Mouse (Mus musculus): ENCODE measurements around the gene Gfra4.
"Not testable (repeated sequence)": the region's sequence is repeated elsewhere in the genome, so short reads cannot be mapped to it uniquely, and the experiment has no call there.

The Gfra4 gene

DNA sequence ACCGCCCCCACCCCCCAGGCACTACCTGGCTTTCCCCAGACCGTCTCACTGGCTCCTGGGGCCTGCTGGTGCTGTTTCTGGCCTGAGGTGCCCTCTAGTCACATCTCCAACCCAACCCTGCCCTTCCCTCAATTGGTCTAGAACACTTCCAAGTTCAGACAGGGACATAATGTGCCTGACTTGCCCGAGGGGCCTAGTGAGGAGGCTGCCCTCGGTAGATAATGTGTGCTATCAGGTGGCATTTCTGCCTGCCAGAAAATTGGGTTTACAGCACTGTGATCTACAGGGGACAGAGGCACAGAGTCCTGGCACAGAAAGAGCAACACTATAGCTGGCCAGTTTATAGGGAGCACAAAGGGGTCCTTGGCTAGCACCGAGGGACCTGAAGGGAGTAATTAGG lies 9.2 kb upstream of the Gfra4 start:
- DNase-seq (ENCODE audit: low read depth, low spot score) = no peak

DNA sequence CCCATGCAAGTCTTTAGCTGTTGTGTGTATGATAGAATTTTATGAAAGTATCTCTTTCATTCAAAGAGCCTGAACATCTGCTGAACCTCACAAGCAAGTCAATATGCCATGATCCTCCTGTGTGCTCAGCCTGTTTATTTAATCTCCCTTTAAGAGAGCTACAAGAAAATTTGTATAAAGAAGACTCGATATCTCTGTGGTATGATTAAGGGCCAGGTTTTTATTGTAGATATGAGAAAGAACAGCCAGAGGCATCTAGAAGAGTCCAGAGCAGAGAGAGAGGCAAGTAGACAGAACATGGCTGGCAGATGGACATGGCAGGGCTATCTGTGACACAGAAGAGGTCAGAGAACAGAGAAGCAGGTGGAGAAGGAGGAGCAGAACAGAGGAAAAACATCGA lies 3.1 kb upstream of the Gfra4 start:
- DNase-seq (ENCODE audit: low read depth, low spot score) = no peak

DNA sequence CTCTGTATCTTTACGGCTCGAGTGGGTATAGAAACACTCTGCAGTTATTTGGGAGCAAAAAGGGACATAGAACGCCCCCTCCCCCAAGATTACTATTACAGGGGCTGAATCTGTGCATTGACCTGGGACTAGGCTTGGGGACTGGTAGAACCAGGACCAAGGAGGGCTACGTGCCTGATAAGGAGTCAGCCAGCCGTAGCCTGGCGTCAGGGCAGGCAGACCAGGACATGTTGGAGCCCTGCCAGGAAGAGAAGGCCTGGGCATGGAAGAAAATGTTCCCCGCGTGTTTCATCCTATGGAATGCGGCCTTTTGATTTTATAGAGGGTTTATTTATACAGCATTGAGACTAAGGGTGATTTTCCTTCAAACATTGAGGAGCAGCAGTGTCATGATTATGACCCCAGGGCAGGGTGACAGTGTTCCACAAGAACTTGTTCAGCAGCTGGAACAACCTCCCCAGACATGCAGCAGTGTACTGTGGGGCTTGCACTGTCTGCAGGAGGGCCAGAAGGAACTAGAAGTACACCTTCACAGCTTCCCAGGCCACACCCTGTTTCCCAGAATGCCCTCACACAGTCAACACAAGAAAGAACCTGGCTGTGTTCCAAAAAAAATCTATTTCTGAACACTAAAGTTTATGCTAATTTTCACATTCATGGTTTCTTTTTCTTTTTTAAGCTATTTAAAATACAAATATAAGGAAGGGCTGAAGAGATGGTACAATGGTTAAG lies 2.3 kb upstream of the Gfra4 start:
- DNase-seq (ENCODE audit: low read depth, low spot score) = no peak

DNA sequence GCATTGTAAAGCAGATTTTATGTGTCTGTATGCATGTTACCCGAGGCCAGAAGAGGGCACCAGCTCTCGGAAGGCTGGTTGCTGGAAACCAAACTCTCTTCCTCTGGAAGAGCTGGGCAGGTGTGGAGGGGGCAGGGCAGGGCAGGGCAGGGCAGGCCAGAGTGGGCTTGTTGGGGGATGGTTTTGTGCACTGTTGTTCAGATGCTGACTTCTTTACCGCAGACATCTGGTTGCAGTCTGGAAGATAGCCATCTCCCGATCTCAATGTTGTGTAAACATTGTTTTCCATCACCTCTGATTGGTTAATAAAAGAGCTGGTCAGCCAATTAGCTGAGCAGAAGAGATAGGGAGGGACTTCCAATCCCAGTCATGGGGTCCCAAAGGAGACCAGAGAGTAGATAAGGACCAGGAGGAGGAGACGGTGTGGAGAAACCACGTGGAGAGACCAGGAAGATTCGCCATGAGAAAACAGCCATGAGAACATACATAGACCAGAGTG lies 1.5 kb upstream of the Gfra4 start:
- DNase-seq (ENCODE audit: low read depth, low spot score) = no peak

DNA sequence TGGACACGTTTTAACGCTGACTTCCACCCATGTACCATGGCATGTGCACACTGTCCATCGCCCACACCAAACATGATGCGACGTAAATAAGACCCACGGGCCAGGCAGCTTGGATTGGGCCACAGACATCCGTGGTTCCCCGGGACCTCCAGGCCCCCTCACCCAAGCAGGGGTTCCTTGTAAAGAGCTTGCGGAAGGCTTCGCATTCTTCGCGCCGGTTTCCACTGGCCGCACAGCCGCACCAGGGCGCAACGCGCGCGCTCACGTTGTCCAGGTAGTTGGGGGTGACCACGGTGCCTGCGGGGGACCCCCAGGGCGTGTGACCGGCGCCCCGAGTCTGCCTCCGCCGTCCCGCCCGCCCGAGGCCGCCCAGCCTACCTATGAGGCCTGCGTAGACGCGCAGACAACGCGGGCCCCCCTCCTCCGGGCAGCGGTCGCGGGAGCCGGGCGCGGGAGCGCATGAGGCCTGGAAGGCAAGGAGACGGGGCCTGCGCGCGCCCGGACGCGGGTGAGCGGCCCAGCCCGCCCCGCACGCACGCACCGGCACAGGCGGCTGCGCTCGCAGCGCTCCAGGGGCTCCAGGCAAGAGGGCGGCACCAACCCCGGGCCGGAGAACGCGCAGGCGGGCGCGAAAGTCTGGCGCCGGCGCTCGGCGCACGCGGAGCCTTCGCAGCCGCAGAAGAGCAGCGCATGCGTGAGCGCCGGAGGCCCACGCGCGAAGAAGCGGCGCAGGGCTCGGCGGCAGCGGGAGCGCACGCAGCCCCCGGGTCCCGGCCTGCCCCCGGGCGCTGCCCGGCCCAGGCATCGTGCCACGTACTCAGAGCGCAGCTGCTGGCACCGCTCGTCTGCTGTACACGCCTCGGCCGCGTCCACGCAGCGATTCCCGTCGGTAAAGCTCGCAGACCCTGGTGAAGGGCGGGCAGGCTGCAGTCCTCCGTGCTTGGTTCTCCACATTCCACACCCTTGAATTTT lies 1.7 kb downstream of the Gfra4 start:
- DNase-seq (ENCODE audit: low read depth, low spot score) = peak; percentile 66

DNA sequence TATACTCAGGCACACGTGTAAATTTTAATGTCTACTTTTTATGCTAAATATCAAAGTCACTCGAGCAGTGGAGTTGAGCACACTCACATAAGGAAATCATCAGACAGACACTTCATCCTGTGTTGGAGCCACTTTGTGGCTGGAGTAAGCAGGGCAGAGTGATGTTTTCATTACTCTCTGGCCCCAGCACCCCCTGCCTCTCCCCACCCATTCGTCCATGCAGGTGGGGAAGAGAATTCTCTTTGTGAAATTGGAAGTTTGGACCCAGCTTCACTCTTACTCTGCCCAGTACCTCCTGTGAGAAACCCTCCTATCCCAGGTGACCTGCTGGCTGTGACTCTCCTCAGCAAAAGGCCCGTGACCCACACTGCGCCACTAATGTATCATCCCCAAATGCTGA lies 4.2 kb downstream of the Gfra4 start:
- DNase-seq (ENCODE audit: low read depth, low spot score) = no peak

DNA sequence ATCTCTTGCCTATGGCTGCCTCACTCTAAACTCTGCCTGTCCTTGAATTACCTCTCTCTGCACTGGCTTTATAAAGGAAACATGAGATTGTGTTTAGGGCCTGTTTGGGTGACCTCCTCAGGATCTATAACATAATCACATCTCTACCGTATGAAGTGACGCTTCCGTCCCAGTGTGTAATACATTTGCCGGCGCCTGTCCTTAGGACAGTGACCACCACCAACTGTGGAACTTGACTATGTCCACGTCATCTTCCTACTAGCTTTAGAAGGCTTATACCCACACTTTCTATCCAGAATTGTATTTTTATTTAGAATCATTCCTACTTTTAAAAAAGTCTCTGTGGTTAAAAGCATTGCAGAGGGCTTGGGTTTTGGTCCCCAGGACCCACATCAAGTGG lies 4.7 kb downstream of the Gfra4 start:
- DNase-seq (ENCODE audit: low read depth, low spot score) = no peak

DNA sequence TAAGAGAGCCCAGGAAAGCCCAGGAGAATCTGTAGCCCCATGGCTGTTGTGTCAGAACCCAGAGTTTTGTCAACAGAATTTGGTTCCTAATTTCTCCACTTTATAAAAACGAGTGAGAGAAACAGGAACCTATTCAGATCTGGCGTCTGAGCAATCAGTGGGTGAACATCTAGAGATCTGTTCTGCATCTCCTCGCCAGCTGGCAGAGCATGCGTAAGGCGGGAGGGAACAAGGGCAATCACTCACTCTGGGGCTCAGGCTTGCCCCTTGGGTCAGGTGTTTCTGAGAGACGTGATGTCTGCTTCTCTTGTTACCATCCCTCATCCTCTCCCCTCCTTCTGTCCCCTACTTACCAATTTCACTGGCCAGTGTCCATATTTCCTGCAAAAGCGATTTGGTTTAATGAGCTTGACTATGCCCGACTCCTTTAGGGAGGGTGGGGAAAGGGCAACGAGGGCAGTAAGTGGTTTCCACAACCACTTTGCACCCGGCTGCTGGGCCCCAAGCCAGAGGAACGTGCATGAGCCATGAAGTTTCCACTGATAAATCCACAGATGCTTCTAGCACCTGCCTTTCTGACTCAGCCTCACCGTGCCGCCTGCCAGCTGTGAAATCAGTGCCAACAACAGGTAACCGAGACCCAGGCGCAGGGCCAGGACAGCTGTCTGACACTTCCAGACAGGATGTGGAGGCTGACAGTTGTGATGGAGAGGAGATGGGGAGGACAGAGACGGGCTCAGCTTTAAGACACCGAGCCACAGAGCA lies 5.5 kb downstream of the Gfra4 start:
- no peak for DNase-seq (ENCODE audit: low read depth, low spot score)

DNA sequence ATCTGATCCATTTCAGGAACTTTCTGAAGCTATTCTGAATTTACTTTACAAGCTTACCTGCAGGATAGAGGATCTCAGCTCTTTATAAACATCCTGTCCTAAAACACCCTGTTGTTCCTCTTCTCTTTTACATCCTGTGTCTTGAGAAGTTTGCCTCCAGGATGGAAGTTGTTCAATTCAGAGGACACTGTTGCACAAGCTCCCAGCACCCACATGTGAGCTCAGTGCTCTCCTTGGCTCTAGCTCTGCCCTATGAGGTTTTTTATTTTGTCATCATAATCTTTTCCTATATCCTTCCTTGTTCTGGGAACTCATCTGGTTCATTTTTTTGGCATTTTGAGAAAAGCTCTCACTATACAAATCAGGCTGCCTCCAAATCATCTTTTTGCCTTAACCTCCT lies 6.1 kb downstream of the Gfra4 start:
- no peak for DNase-seq (ENCODE audit: low read depth, low spot score)

DNA sequence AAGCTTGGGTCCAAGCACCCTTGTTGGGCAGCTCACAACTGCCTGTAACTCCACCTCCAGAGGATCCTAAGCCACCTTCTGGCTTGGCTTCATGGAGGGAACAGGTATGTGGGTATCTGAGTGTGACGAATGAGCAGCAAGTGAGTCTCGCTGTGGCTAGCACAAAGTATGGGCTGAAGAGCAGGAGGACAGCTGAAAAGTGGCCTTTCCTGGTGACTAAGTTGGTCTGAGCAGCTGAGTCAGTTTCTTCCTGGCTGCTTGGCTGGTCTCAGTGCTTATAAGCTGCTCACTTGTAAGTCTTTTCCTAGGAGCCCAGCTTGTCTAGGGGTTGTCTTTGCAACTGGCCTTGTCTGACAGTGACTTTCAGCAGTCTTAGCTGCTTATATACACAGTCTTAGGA lies 6.5 kb downstream of the Gfra4 start:
- DNase-seq (ENCODE audit: low read depth, low spot score) = no peak

DNA sequence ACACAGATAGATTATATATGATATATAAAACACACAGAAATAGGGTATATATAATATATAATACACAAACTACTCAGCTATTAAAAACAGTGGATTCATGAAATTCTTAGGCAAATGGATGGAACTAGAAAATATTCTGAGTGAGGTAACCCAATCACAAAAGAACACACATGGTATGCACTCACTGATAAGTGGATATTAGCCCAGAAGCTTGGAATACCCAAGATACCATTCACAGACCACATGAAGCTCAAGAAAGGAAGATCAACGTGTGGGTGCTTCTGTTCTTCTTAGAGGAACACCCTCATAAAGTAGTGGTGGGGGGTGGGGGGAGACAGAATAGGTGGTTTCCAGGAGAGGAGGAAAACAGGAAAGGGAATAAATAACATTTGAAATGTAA lies 11.5 kb downstream of the Gfra4 start:
- not testable (repeated sequence) for DNase-seq (ENCODE audit: low read depth, low spot score)

DNA sequence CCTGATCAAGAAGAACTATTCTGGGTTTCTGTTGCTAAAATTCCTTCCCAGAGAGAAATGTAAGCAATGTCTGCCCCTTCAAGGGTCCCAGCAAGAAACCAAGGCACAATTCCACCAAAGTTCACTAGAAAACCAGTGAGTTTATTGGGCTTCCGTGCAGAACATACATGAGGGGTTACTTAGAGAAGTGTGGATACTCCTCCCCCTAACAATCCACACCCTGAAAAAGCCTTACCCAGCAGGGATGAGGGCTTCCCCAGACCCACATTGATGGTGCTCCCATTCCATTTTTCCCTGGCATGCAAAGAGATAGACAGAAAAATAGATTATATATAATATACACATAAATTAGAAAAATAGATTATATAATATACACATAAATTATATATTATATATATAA lies 11.9 kb downstream of the Gfra4 start:
- no peak for DNase-seq (ENCODE audit: low read depth, low spot score)

DNA sequence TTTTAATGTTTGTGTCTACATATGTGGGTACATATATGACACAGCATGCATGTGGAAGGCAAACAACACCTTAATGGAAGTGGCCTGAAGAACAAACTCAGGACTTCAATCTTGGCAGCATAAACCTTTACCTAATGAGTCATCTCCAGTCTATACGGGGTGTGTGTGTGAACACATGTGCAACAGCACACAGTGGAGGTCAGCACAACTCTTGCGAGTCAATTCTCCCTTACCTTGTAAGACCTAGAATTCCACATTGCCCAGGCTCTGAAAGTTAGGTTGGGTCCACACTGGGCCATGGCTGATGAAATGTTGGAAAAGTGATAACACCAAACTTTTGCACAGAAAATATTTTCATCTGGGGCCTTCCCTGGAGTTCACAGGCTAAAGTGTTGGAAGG lies 12.3 kb downstream of the Gfra4 start:
- DNase-seq (ENCODE audit: low read depth, low spot score) = no peak

DNA sequence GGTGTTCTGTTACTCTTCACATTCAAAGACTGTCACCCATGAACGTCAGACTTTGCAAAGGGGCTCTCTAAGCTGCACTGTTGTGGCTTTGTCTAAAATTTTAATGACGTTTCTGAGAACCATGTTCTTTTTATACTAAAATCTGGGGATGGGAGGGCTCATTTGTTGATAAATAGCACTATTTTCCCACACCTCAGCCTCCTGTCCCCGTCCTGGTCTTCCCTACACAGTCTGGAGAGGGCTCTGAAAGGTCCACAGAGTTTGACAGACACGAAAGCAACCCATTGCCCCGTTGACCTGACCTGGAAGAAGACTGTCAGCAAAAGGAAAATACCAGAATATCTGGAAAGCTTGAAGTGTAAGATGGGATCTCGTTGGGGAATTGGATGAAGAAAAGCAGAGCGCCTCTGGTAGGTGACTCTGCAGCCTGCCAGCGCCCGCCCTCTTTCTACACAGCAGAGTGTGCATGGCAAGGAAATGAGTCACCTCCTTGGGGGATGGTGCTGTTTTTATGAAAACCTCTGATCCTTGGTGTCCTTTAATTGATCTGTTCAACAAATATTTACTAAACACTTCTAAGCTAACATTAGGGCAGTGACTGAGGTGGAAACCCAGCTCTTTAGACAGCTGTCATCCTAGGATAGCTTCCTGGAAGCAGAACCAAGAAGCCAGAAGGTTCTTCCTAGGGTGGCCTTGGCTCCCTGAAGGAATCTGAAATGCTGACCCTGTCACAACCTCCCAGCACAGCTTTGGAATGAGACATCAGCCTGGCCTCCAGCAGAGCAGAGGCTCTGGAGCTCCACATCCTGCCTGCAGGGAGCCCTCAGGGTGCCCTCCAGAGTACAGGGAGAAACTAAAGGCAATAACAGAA lies 13.6 kb downstream of the Gfra4 start:
- no peak for DNase-seq (ENCODE audit: low read depth, low spot score)

DNA sequence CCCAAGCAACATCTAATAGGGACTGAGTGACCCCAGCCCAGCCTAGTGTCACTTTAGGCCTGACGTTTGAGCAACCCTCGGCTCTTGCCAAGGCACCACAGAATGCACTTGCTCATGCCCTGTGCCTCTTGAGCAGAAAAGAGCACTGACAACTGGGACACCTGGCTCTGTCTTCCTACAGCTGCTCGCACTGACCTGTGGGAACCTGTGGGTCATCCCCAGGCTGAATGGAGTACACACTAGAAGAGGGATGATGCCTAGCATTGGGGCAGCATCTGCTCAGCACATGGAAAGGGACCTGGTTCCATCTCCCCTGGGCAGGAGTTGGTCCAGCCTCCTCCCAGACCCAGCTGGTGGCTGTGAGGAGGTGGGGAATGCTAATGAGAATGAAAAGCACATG lies 15.9 kb downstream of the Gfra4 start:
- DNase-seq (ENCODE audit: low read depth, low spot score) = no peak

DNA sequence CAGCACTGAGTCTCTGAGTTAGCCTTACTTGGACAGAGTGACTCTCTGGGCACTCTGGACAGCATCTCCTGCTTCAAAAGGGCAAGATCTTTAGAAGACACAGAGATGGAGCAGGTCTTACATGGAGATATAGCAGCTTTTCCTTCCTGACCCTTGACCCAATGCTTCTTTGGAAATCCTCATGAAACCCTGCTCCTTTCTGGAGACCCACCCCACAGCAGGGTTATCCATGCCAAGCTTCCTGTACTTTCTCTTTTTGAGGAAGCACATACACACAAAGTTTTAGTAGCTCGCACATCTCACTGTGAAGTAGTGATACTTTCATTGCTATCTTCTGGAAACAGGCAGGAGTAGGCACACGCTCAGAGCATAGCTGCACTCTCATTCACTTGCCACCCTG lies 17.7 kb downstream of the Gfra4 start:
- DNase-seq (ENCODE audit: low read depth, low spot score) = no peak

DNA sequence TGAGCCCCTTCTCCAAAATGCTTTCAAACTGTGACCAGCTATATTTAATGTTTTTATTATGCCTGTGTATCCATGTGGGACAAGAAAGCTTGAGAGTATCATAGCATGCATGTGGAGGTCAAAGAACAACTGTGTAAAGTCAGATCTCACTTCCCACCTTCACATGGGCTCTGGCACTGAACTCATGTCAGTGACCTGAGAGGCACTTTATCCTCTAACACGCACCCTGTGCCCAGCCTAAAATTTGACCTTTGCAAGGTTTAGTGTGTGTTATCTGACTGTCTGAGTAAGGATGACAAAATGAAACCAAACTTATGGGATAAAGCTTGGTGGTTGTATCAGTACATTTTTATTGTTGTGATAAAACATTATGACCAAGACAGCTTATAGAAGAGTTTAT lies 32.3 kb downstream of the Gfra4 start:
- DNase-seq (ENCODE audit: low read depth, low spot score) = no peak

DNA sequence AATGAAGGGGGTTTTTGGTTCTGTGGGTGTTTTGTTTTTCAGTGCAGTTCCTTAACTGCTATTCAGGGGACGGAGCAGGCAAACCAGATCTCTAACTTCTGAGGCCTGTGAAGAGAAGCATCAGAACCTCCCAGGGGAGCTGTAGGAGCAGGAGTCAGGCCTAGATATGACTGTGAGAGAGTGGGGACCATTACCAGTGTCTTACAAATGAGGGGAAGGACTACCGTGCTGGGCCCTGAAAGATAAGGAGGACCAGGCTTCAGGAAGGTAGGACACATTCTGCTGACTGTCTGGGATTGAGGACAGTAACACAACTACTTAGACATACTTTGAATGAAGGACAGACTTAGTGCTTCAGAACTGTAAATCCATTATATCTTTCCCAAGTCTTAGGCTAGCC lies 33.8 kb downstream of the Gfra4 start:
- no peak for DNase-seq (ENCODE audit: low read depth, low spot score)

DNA sequence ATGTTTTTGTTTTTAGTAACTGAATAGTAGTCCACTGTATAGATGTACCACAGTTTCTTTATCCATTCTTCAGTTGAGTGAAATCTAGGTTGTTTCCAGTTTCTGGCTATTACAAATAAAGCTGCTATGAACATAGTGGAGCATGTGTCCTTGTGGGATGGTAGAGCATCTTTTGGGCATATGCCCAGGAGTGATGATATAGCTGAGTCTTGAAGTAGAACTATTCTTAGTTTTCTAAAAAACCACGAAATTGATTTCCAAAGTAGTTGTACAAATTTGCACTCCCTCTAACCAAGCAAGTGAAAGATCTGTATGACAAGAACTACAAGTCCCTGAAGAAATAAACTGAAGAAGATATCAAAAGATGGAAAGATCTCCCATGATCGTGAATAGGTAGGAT lies 50.1 kb downstream of the Gfra4 start:
- peak; percentile 63 for DNase-seq (ENCODE audit: low read depth, low spot score)

Data from telencephalon, adult 2 months (tissue).